Mouse (Mus musculus): ENCODE measurements around the gene Kctd20. TPM values are rescaled to one million over a fixed set of nuclear protein-coding genes. Genes with fewer than 3 reads are reported as not detected.

Gene Kctd20
- polyA plus RNA-seq, 1 experiment from 2014 or later: 84.4 TPM

Other genes starting within 250 kb of the Kctd20 start
- 0.52 and 0.61 TPM in 2 replicates for gene AC170998.1, start 225.9 kb upstream of the Kctd20 start, polyA plus RNA-seq (2014; fragmentation: Nextera tagmentation; extraction: Ambion mirVana)
- 0.57 and 0.67 TPM in 2 replicates for gene Mapk13, start 182.7 kb upstream of the Kctd20 start, polyA plus RNA-seq (2014; fragmentation: Nextera tagmentation; extraction: Ambion mirVana)
- 5.0 and 5.4 TPM in 2 replicates for gene Brpf3, start 150.9 kb upstream of the Kctd20 start, polyA plus RNA-seq (2014; fragmentation: Nextera tagmentation; extraction: Ambion mirVana)
- gene Pnpla1, start 93.5 kb upstream of the Kctd20 start, polyA plus RNA-seq (2014; fragmentation: Nextera tagmentation; extraction: Ambion mirVana): not detected in 2 replicates
- gene 4930539E08Rik, start 36.6 kb upstream of the Kctd20 start, polyA plus RNA-seq (2014; fragmentation: Nextera tagmentation; extraction: Ambion mirVana): 0.50 and 0.62 TPM in 2 replicates
- gene Pxt1, start 8.1 kb upstream of the Kctd20 start, polyA plus RNA-seq (2014; fragmentation: Nextera tagmentation; extraction: Ambion mirVana): not detected in 2 replicates
- gene Stk38, start 56.0 kb downstream of the Kctd20 start, polyA plus RNA-seq (2014; fragmentation: Nextera tagmentation; extraction: Ambion mirVana): 81.7 and 94.8 TPM in 2 replicates
- 712 and 729 TPM in 2 replicates for gene Srsf3, start 80.7 kb downstream of the Kctd20 start, polyA plus RNA-seq (2014; fragmentation: Nextera tagmentation; extraction: Ambion mirVana)
- gene Cdkn1a, start 139.0 kb downstream of the Kctd20 start, polyA plus RNA-seq (2014; fragmentation: Nextera tagmentation; extraction: Ambion mirVana): 41.0 and 43.3 TPM in 2 replicates
- gene Rab44, start 162.2 kb downstream of the Kctd20 start, polyA plus RNA-seq (2014; fragmentation: Nextera tagmentation; extraction: Ambion mirVana): not detected in 2 replicates

Measured in forebrain, embryonic 14.5 days (tissue).